In genomic region chr12:17506994-17507542, GRCm38 (mm10) we compare ENCODE assay signal across 8 mouse cellular contexts. TPM values are rescaled to one million over a fixed set of nuclear protein-coding genes. Genes with fewer than 3 reads are reported as not detected.
A peak's percentile ranks its signal among the peaks of the same experiment; 100 is the strongest.
DNase-seq lines count a peak whose midpoint lies in the region; ATAC-seq and TF ChIP-seq lines count a peak whose summit lies in the region.

No protein-coding gene starts in this region.

- TF ChIP-seq EP300 in CH12.LX (IDR thresholded peaks at IDR 0.05; ENCODE audit: low read length): peak; percentile 94; the same call in 1 of the 2 replicates

- WGBS in heart, embryonic 10.5 days: 34% methylated on average over 13 of the region's 13 CpGs
- WGBS in heart, embryonic 14.5 days: 28% methylated on average over 13 of the region's 13 CpGs
- WGBS in liver, adult 2 months: 3% methylated on average over 13 of the region's 13 CpGs
- 70% methylated on average over 13 of the region's 13 CpGs for WGBS in hindbrain, embryonic 14.5 days

- peak overlapping the region; percentile 58 for H3K9ac ChIP-seq in CH12.LX (ENCODE audit: insufficient read depth, low read depth)
- no peak overlapping the region; the same call in 1 of the 2 replicates for H3K9ac ChIP-seq in heart, embryonic 14.5 days (ENCODE audit: low read length)
- H3K9ac ChIP-seq in liver, adult 2 months (ENCODE audit: low read depth, low read length): no peak overlapping the region
- no peak overlapping the region for H3K9ac ChIP-seq in hindbrain, embryonic 14.5 days

- in situ Hi-C loops in CH12.LX (cut with MboI; ENCODE audit: low pct_ligation_motif_present, low pct_unique_long_range_greater_than_20kb, low sequenced_read_pairs): no loop called here

- H3K4me1 ChIP-seq in heart, embryonic 10.5 days: peaks cover 27% of the 10 kb centered on the region
- peaks cover 33 to 65% of the 10 kb centered on the region in 2 experiments for H3K4me1 ChIP-seq in CH12.LX (ENCODE audit: control insufficient read depth in 1 of 2, insufficient read depth in 2 of 2)
- peaks cover 10 to 12% of the 10 kb centered on the region in 2 experiments; a peak in 3 of 4 replicates for H3K4me1 ChIP-seq in heart, embryonic 14.5 days (ENCODE audit: control insufficient read depth in 2 of 2, insufficient read depth in 2 of 2, low read length in 2 of 2)
- H3K4me1 ChIP-seq in liver, adult 2 months (ENCODE audit: control insufficient read depth, insufficient read depth, low read length): peaks cover 16% of the 10 kb centered on the region
- H3K4me1 ChIP-seq in hindbrain, embryonic 14.5 days (replicated peaks; ENCODE audit: control insufficient read depth, insufficient read depth, low read length): no peaks in the 10 kb centered on the region

- dilution Hi-C loops in CH12.LX (cut with MboI; ENCODE audit: extremely low pct_ligation_motif_present, extremely low pct_unique_long_range_greater_than_20kb, low sequenced_read_pairs): no loop called here

- peak; percentile 95 for DNase-seq in heart, adult 11 months
- DNase-seq in heart, embryonic 10.5 days (ENCODE audit: low spot score): no peak
- DNase-seq in CH12.LX (ENCODE audit: extremely low read depth): peak; percentile 95
- peak; percentile 97 for DNase-seq in liver, adult 2 months (ENCODE audit: extremely low read depth, low read depth, low spot score)
- DNase-seq in splenic B cell, adult 2 months (ENCODE audit: low read depth, low spot score): peak; percentile 65
- no peak for DNase-seq in left cerebral cortex, adult 18-20 months (ENCODE audit: low spot score in 2 of 2)
- no peak for DNase-seq in hindbrain, embryonic 14.5 days (ENCODE audit: low spot score)

- H3K36me3 ChIP-seq in heart, embryonic 10.5 days: no peaks in the 10 kb centered on the region
- no peaks in the 10 kb centered on the region for H3K36me3 ChIP-seq in CH12.LX (replicated peaks in 1 of 2; ENCODE audit: control insufficient read depth in 1 of 2, insufficient read depth in 1 of 2, low read length in 1 of 2)
- no peaks in the 10 kb centered on the region for H3K36me3 ChIP-seq in heart, embryonic 14.5 days (ENCODE audit: control insufficient read depth, insufficient read depth, low read length)
- H3K36me3 ChIP-seq in liver, adult 2 months (ENCODE audit: control insufficient read depth, insufficient read depth, low read length): no peaks in the 10 kb centered on the region
- H3K36me3 ChIP-seq in splenic B cell, adult 2 months (ENCODE audit: control insufficient read depth, insufficient read depth, low read length, poor library complexity, severe bottlenecking): no peaks in the 10 kb centered on the region
- no peaks in the 10 kb centered on the region for H3K36me3 ChIP-seq in hindbrain, embryonic 14.5 days (replicated peaks; ENCODE audit: control insufficient read depth, insufficient read depth)

- H3K4me3 ChIP-seq in heart, embryonic 10.5 days: no peak overlapping the region
- peak overlapping the region in 2 of 3 experiments; percentile 2 to 33 for H3K4me3 ChIP-seq in CH12.LX (replicated peaks in 1 of 3; ENCODE audit: low read depth in 2 of 3, low read length in 2 of 3, poor library complexity in 1 of 3)
- H3K4me3 ChIP-seq in heart, embryonic 14.5 days (ENCODE audit: control insufficient read depth in 1 of 2, insufficient read depth in 1 of 2, low read depth in 1 of 2, low read length in 2 of 2): no peak overlapping the region
- no peak overlapping the region for H3K4me3 ChIP-seq in liver, adult 2 months (ENCODE audit: insufficient read depth, low read depth, low read length)
- H3K4me3 ChIP-seq in hindbrain, embryonic 14.5 days (replicated peaks; ENCODE audit: low read length): no peak overlapping the region

- TF ChIP-seq RAD21 in CH12.LX (IDR thresholded peaks at IDR 0.05; ENCODE audit: low read depth, low read length): no peak; the same call in none of the 2 replicates

- peak; percentile 91 for TF ChIP-seq POLR2A in CH12.LX (IDR thresholded peaks at IDR 0.05; ENCODE audit: low read depth, low read length)
- no peak for TF ChIP-seq POLR2A in liver, adult 2 months (IDR thresholded peaks at IDR 0.05; ENCODE audit: extremely low read depth, insufficient read depth, low read length)

- no peak for TF ChIP-seq CTCF in CH12.LX (conservative IDR thresholded peaks at IDR 0.05 in 1 of 2, IDR thresholded peaks at IDR 0.05 in 1 of 2; ENCODE audit: low read depth in 2 of 2, low read length in 2 of 2)
- no peak for TF ChIP-seq CTCF in liver, adult 2 months (IDR thresholded peaks at IDR 0.05; ENCODE audit: low read depth, low read length)

- ATAC-seq in heart, embryonic 14.5 days (ENCODE audit: insufficient number of reproducible peaks, insufficient read depth, low FRiP score, low read depth): no peak
- no peak for ATAC-seq in hindbrain, embryonic 14.5 days (ENCODE audit: low FRiP score)

- H3K9me3 ChIP-seq in heart, embryonic 10.5 days: no peaks in the 10 kb centered on the region
- no peaks in the 10 kb centered on the region for H3K9me3 ChIP-seq in CH12.LX (replicated peaks; ENCODE audit: low read length)
- no peaks in the 10 kb centered on the region for H3K9me3 ChIP-seq in heart, embryonic 14.5 days (ENCODE audit: control insufficient read depth, low read length)
- H3K9me3 ChIP-seq in hindbrain, embryonic 14.5 days (ENCODE audit: control insufficient read depth, low read length): no peaks in the 10 kb centered on the region

- peak overlapping the region; percentile 62 for H3K4me2 ChIP-seq in CH12.LX (ENCODE audit: insufficient read depth, low read depth, poor library complexity, severe bottlenecking)
- peak overlapping the region; percentile 7 for H3K4me2 ChIP-seq in heart, embryonic 14.5 days (ENCODE audit: low read length)
- H3K4me2 ChIP-seq in hindbrain, embryonic 14.5 days (replicated peaks): no peak overlapping the region

- H3K27ac ChIP-seq in heart, embryonic 10.5 days: no peak overlapping the region
- H3K27ac ChIP-seq in CH12.LX (ENCODE audit: insufficient read depth, low read depth): peak overlapping the region; percentile 97
- H3K27ac ChIP-seq in heart, embryonic 14.5 days (replicated peaks in 1 of 2; ENCODE audit: control insufficient read depth in 1 of 2, insufficient read depth in 1 of 2, low read depth in 2 of 2, low read length in 2 of 2): no peak overlapping the region
- peak overlapping the region; percentile 77 for H3K27ac ChIP-seq in liver, adult 2 months (replicated peaks; ENCODE audit: insufficient read depth, low read depth, low read length)
- no peak overlapping the region for H3K27ac ChIP-seq in hindbrain, embryonic 14.5 days

- H3K79me2 ChIP-seq in CH12.LX (replicated peaks; ENCODE audit: control insufficient read depth, extremely low read depth, insufficient read depth, poor library complexity, severe bottlenecking): no peaks in the 10 kb centered on the region
- no peaks in the 10 kb centered on the region for H3K79me2 ChIP-seq in liver, adult 2 months (ENCODE audit: control insufficient read depth, insufficient read depth, low read length)

- no peaks in the 10 kb centered on the region for H3K27me3 ChIP-seq in heart, embryonic 10.5 days (ENCODE audit: insufficient read depth, poor library complexity, severe bottlenecking)
- H3K27me3 ChIP-seq in CH12.LX (replicated peaks): no peaks in the 10 kb centered on the region
- H3K27me3 ChIP-seq in heart, embryonic 14.5 days (ENCODE audit: control insufficient read depth, insufficient read depth, low read length): no peaks in the 10 kb centered on the region
- no peaks in the 10 kb centered on the region for H3K27me3 ChIP-seq in liver, adult 2 months (ENCODE audit: control insufficient read depth, insufficient read depth, low read length)
- H3K27me3 ChIP-seq in splenic B cell, adult 2 months (ENCODE audit: control insufficient read depth, insufficient read depth, low read length, poor library complexity, severe bottlenecking): no peaks in the 10 kb centered on the region
- H3K27me3 ChIP-seq in hindbrain, embryonic 14.5 days (ENCODE audit: control insufficient read depth, insufficient read depth, low read length): no peaks in the 10 kb centered on the region

TF ChIP-seq in CH12.LX, 34 proteins besides CTCF, POLR2A, EP300 and RAD21 (continues in another document):
- TF ChIP-seq E2F4 (IDR thresholded peaks at IDR 0.05; ENCODE audit: insufficient replicate concordance, low read depth, low read length) (no peak), ZC3H11A (IDR thresholded peaks at IDR 0.05; ENCODE audit: low read depth, low read length) (no peak), ZNF384 (IDR thresholded peaks at IDR 0.05; ENCODE audit: low read depth, low read length) (no peak), ETS1 (conservative IDR thresholded peaks at IDR 0.05; ENCODE audit: low read depth, low read length) (peak; percentile 98), ELF1 (IDR thresholded peaks at IDR 0.05; ENCODE audit: low read depth, low read length) (peak; percentile 64; the same call in 1 of the 2 replicates), CHD1 (IDR thresholded peaks at IDR 0.05; ENCODE audit: low read depth, low read length) (no peak; the same call in 1 of the 2 replicates), HCFC1 (IDR thresholded peaks at IDR 0.05; ENCODE audit: low read depth, low read length) (no peak; the same call in 1 of the 2 replicates), KAT2A (IDR thresholded peaks at IDR 0.05; ENCODE audit: insufficient replicate concordance, low read length) (peak; percentile 25; the same call in 1 of the 2 replicates), PAX5 (IDR thresholded peaks at IDR 0.05; ENCODE audit: low read length) (no peak), TCF12 (IDR thresholded peaks at IDR 0.05; ENCODE audit: low read depth, low read length) (peak; percentile 99), POLR2AphosphoS2 (IDR thresholded peaks at IDR 0.05; ENCODE audit: low read depth, low read length) (peak; percentile 90; the same call in 1 of the 2 replicates), MEF2A (IDR thresholded peaks at IDR 0.05; ENCODE audit: borderline replicate concordance, low read depth, low read length) (peak; percentile 90), ZKSCAN1 (IDR thresholded peaks at IDR 0.05; ENCODE audit: borderline replicate concordance, low read depth, low read length) (no peak), USF1 (IDR thresholded peaks at IDR 0.05; ENCODE audit: low read depth, low read length) (no peak), SMC3 (IDR thresholded peaks at IDR 0.05; ENCODE audit: low read depth, low read length) (no peak; the same call in none of the 2 replicates), GABPA (IDR thresholded peaks at IDR 0.05; ENCODE audit: insufficient replicate concordance, low read depth, low read length) (no peak; the same call in 1 of the 2 replicates)

RNA-seq across cellular contexts. Expression of gene Odc1, which starts 37.5 kb away (rescaled TPM):
- 173 and 235 TPM in 2 replicates for polyA plus RNA-seq in heart, embryonic 10.5 days (2016; fragmentation: Nextera tagmentation; extraction: Ambion mirVana)
- total RNA-seq in CH12.LX (2012; rRNA removed) (1,757 and 1,839 TPM in 2 replicates), CH12.LX (2014; rRNA removed) (2,455 and 2,545 TPM in 2 replicates)
- 2,544 and 2,567 TPM in 2 replicates for polyA plus RNA-seq in CH12.LX (2012; ENCODE audit: insufficient read length, low read depth)
- 122 and 127 TPM in 2 replicates for polyA plus RNA-seq in heart, embryonic 14.5 days (2014; fragmentation: Nextera tagmentation; extraction: Ambion mirVana)
- total RNA-seq in liver, adult 2 months (2014; rRNA removed): 114 and 122 TPM in 2 replicates
- polyA plus RNA-seq in liver, adult 2 months (2012; rRNA removed): 40.9 and 44.1 TPM in 2 replicates
- 10 to 100 TPM; 65.8 to 77.7 TPM for total RNA-seq in left cerebral cortex, adult 18-20 months (2021)
- polyA plus RNA-seq in hindbrain, embryonic 14.5 days (2014; fragmentation: Nextera tagmentation; extraction: Ambion mirVana): 143 and 144 TPM in 2 replicates

Comparison
In these comparisons a context has a peak if more than half of its experiments do, and no peak if none do; other contexts are left out.
1. DNase-seq: peak in heart, adult 11 months (single experiment), CH12.LX (single experiment), liver, adult 2 months (single experiment) and splenic B cell, adult 2 months (single experiment); none in heart, embryonic 10.5 days (single experiment), left cerebral cortex, adult 18-20 months (0 of 2) and hindbrain, embryonic 14.5 days (single experiment).
2. H3K27ac ChIP-seq: peak in CH12.LX (single experiment) and liver, adult 2 months (single experiment); none in heart, embryonic 10.5 days (single experiment), heart, embryonic 14.5 days (0 of 2) and hindbrain, embryonic 14.5 days (single experiment).
3. H3K4me3 ChIP-seq: peak in CH12.LX (2 of 3); none in heart, embryonic 10.5 days (single experiment), heart, embryonic 14.5 days (0 of 2), liver, adult 2 months (single experiment) and hindbrain, embryonic 14.5 days (single experiment).
4. RNA of gene Odc1, which starts 37.5 kb away (polyA plus RNA-seq): 2,544 to 2,567 TPM in CH12.LX; 173 to 235 TPM in heart, embryonic 10.5 days, 143 to 144 TPM in hindbrain, embryonic 14.5 days, 122 to 127 TPM in heart, embryonic 14.5 days and 40.9 to 44.1 TPM in liver, adult 2 months; every median in the first group is over 10 times any median in the second.